Mouse (Mus musculus): Measurements from ENCODE around the gene Ppp1r13l. TPM values are rescaled to one million over a fixed set of nuclear protein-coding genes. Genes with fewer than 3 reads are reported as not detected.
A peak's percentile ranks its signal among the peaks of the same experiment; 100 is the strongest.

Ppp1r13l gene
- polyA plus RNA-seq, 1 experiment from 2014 or later, result 1.5 TPM

DNA sequence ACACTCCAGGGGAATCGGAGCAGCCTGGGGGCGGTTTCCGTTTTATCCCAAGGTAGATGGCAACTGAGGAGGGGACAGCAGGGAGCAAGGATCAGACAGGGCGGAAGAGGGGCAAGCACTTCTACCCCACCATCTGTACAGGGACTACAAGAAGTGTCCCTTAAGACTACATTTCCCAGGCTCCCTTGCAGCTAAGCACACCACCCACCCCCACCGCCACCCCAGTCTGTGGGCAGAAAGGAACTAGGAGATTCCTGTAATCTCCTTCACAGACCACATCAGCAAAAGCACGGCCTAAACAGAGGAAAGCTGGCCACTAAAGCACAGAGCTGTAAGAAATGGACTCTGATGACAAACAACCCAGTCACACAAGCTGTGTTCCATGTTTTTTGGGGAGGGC, 66.8 kb downstream of the Ppp1r13l start:
- Histone ChIP-seq H3K27me3 (replicated peaks; ENCODE audit: control insufficient read depth, insufficient read depth, low read length) (0 out of 2 replicates have a peak, but pooled peaks cover 2% of the 10 kb centered on the region), H3K4me3 (ENCODE audit: low read length) (no peak overlapping the region), H3K9ac (ENCODE audit: low read depth, low read length) (no peak overlapping the region), H3K27ac (ENCODE audit: low read depth, low read length) (no peak overlapping the region), H3K9me3 (ENCODE audit: control insufficient read depth, low read length) (no peaks in the 10 kb centered on the region), H3K4me1 (ENCODE audit: control insufficient read depth, insufficient read depth, low read depth, low read length) (no peaks in the 10 kb centered on the region), H3K36me3 (ENCODE audit: control insufficient read depth, insufficient read depth, low read length) (peaks cover 44% of the 10 kb centered on the region), H3K4me2 (ENCODE audit: low read length) (no peak overlapping the region)
- 64% methylated on average over 6 of the region's 6 CpGs for WGBS
- no peak for ATAC-seq

DNA sequence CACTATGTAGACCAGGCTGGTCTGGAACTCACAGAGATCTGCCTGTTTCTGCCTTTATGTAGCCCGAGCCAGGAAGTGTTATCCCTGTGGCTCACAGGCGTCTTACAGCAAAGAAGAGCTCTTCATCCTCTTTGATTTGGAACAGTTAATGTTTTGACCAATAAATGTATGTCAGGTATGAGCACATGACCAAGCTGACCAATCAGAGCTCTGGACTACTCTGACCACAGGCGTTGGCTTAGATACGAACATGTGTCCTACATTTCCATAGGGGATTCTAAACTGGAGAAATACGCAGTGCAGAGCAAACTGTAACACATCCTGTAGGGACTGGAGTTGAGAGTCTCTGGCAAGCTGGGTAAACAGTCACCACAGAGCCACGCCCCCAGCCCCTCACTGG, 67.3 kb downstream of the Ppp1r13l start:
- ATAC-seq, result no peak
- Histone ChIP-seq H3K9ac (ENCODE audit: low read depth, low read length) (no peak overlapping the region), H3K4me3 (ENCODE audit: low read length) (no peak overlapping the region), H3K4me1 (ENCODE audit: control insufficient read depth, insufficient read depth, low read depth, low read length) (no peaks in the 10 kb centered on the region), H3K9me3 (ENCODE audit: control insufficient read depth, low read length) (no peaks in the 10 kb centered on the region), H3K27me3 (replicated peaks; ENCODE audit: control insufficient read depth, insufficient read depth, low read length) (0 out of 2 replicates have a peak, but pooled peaks cover 2% of the 10 kb centered on the region), H3K36me3 (ENCODE audit: control insufficient read depth, insufficient read depth, low read length) (peaks cover 49% of the 10 kb centered on the region), H3K4me2 (ENCODE audit: low read length) (no peak overlapping the region), H3K27ac (ENCODE audit: low read depth, low read length) (no peak overlapping the region)
- 89% methylated on average over 6 of the region's 6 CpGs for WGBS

MicroRNAs encoded within 50 kb of the gene (microRNA counts, 519-probe panel; counts per million panel counts)
- microRNA mmu-miR-343, result 469 counts per million, percentile 1 among the panel's probes with 10 or more counts

Small RNA genes lying within 50 kb of the gene (microRNA-seq; reads per million reads assigned to microRNA genes)
- not detected for gene Mir343

Other genes starting within 250 kb of the Ppp1r13l start
- 7.0 and 8.8 TPM in 2 replicates for gene Gm4969, start 241.4 kb upstream of the Ppp1r13l start, polyA plus RNA-seq (2015; fragmentation: Nextera tagmentation; extraction: Ambion mirVana)
- gene Fbxo46, start 239.9 kb upstream of the Ppp1r13l start, polyA plus RNA-seq (2015; fragmentation: Nextera tagmentation; extraction: Ambion mirVana), result 16.4 and 17.7 TPM in 2 replicates
- gene Qpctl, start 210.5 kb upstream of the Ppp1r13l start, polyA plus RNA-seq (2015; fragmentation: Nextera tagmentation; extraction: Ambion mirVana), result 24.0 and 26.3 TPM in 2 replicates
- gene Snrpd2, start 210.0 kb upstream of the Ppp1r13l start, polyA plus RNA-seq (2015; fragmentation: Nextera tagmentation; extraction: Ambion mirVana), result 107 and 110 TPM in 2 replicates
- 2.0 and 2.9 TPM in 2 replicates for gene Gipr, start 193.6 kb upstream of the Ppp1r13l start, polyA plus RNA-seq (2015; fragmentation: Nextera tagmentation; extraction: Ambion mirVana)
- 9.4 and 12.3 TPM in 2 replicates for gene Eml2, start 183.3 kb upstream of the Ppp1r13l start, polyA plus RNA-seq (2015; fragmentation: Nextera tagmentation; extraction: Ambion mirVana)
- gene Gpr4, start 147.2 kb upstream of the Ppp1r13l start, polyA plus RNA-seq (2015; fragmentation: Nextera tagmentation; extraction: Ambion mirVana), result 3.1 and 4.4 TPM in 2 replicates
- 39.9 and 41.5 TPM in 2 replicates for gene Opa3, start 131.4 kb upstream of the Ppp1r13l start, polyA plus RNA-seq (2015; fragmentation: Nextera tagmentation; extraction: Ambion mirVana)
- 39.9 and 42.9 TPM in 2 replicates for gene Vasp, start 87.9 kb upstream of the Ppp1r13l start, polyA plus RNA-seq (2015; fragmentation: Nextera tagmentation; extraction: Ambion mirVana)
- 0.79 and 1.5 TPM in 2 replicates for gene Ppm1n, start 79.7 kb upstream of the Ppp1r13l start, polyA plus RNA-seq (2015; fragmentation: Nextera tagmentation; extraction: Ambion mirVana)
- gene Rtn2, start 77.1 kb upstream of the Ppp1r13l start, polyA plus RNA-seq (2015; fragmentation: Nextera tagmentation; extraction: Ambion mirVana), result 124 and 126 TPM in 2 replicates
- gene Fosb, start 49.7 kb upstream of the Ppp1r13l start, polyA plus RNA-seq (2015; fragmentation: Nextera tagmentation; extraction: Ambion mirVana), result 0.06 and 0.10 TPM in 2 replicates
- gene Ercc1, start 15.0 kb upstream of the Ppp1r13l start, polyA plus RNA-seq (2015; fragmentation: Nextera tagmentation; extraction: Ambion mirVana), result 80.6 and 87.2 TPM in 2 replicates
- 23.1 and 23.6 TPM in 2 replicates for gene Cd3eap, start 266 bp upstream of the Ppp1r13l start, polyA plus RNA-seq (2015; fragmentation: Nextera tagmentation; extraction: Ambion mirVana)
- gene Ercc2, start 22.3 kb downstream of the Ppp1r13l start, polyA plus RNA-seq (2015; fragmentation: Nextera tagmentation; extraction: Ambion mirVana), result 22.6 and 25.1 TPM in 2 replicates
- gene Klc3, start 44.4 kb downstream of the Ppp1r13l start, polyA plus RNA-seq (2015; fragmentation: Nextera tagmentation; extraction: Ambion mirVana), result 2.2 and 2.5 TPM in 2 replicates
- 0.64 and 47.3 TPM in 2 replicates for gene Ckm, start 45.0 kb downstream of the Ppp1r13l start, polyA plus RNA-seq (2015; fragmentation: Nextera tagmentation; extraction: Ambion mirVana)
- gene Mark4, start 99.1 kb downstream of the Ppp1r13l start, polyA plus RNA-seq (2015; fragmentation: Nextera tagmentation; extraction: Ambion mirVana), result 13.5 and 15.9 TPM in 2 replicates
- 0.97 and 1.5 TPM in 2 replicates for gene Exoc3l2, start 103.6 kb downstream of the Ppp1r13l start, polyA plus RNA-seq (2015; fragmentation: Nextera tagmentation; extraction: Ambion mirVana)
- 3.5 and 4.2 TPM in 2 replicates for gene Bloc1s3, start 148.6 kb downstream of the Ppp1r13l start, polyA plus RNA-seq (2015; fragmentation: Nextera tagmentation; extraction: Ambion mirVana)
- 36.3 and 37.1 TPM in 2 replicates for gene Trappc6a, start 148.6 kb downstream of the Ppp1r13l start, polyA plus RNA-seq (2015; fragmentation: Nextera tagmentation; extraction: Ambion mirVana)
- 0.99 and 2.3 TPM in 2 replicates for gene Nkpd1, start 158.1 kb downstream of the Ppp1r13l start, polyA plus RNA-seq (2015; fragmentation: Nextera tagmentation; extraction: Ambion mirVana)
- 37.7 and 38.3 TPM in 2 replicates for gene Ppp1r37, start 203.3 kb downstream of the Ppp1r13l start, polyA plus RNA-seq (2015; fragmentation: Nextera tagmentation; extraction: Ambion mirVana)
- 0.20 and 0.46 TPM in 2 replicates for gene Zfp296, start 217.5 kb downstream of the Ppp1r13l start, polyA plus RNA-seq (2015; fragmentation: Nextera tagmentation; extraction: Ambion mirVana)
- gene Gemin7, start 217.8 kb downstream of the Ppp1r13l start, polyA plus RNA-seq (2015; fragmentation: Nextera tagmentation; extraction: Ambion mirVana), result 147 and 162 TPM in 2 replicates
- 54.1 and 54.4 TPM in 2 replicates for gene Clasrp, start 244.7 kb downstream of the Ppp1r13l start, polyA plus RNA-seq (2015; fragmentation: Nextera tagmentation; extraction: Ambion mirVana)

All from hindbrain, embryonic 16.5 days (tissue).